Mouse (Mus musculus) Muller cell, postnatal 12 days (primary cell): Measurements from ENCODE around the gene Ammecr1.
A peak's percentile ranks its signal among the peaks of the same experiment; 100 is the strongest.

Source experiments
- DNase-seq: peaks from one replicate; pipeline ENCODE4 v3.0.0-alpha.2; 2015; ENCODE audit errors: inconsistent ontology term

Gene Ammecr1

DNA sequence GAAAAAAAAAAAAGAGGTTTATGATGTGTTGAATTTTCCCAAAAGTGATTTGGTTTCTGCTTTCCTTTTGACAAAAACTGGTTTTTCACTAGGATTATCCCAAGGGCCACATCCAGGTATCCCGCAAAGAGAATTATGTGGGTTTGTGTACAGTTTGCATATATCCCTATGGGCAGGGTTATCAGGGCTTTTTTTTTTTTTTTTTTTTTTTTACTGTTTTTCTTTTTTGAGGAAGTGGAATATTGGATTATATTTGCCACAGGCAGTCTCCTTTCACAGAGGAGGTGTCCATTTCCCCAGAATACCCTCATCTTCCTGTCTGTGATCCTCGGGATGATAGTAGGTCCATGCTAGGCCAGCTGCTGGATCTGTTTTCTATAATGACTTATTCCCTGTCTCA, 137.3 kb downstream of the Ammecr1 start:
- no peak for DNase-seq

GRCm38 (mm10) chrX:142828184-142828908, 138.2 kb downstream of the Ammecr1 start:
- DNase-seq: no peak

- no peak for DNase-seq
These were observed 138.9 kb downstream of the Ammecr1 start for GRCm38 (mm10) chrX:142827644-142828043.

- DNase-seq: no peak
These were observed 141.2 kb downstream of the Ammecr1 start for GRCm38 (mm10) chrX:142825309-142825708.

GRCm38 (mm10) chrX:142821846-142822245, 144.7 kb downstream of the Ammecr1 start:
- no peak for DNase-seq

GRCm38 (mm10) chrX:142821239-142821638, 145.3 kb downstream of the Ammecr1 start:
- DNase-seq: no peak

DNA sequence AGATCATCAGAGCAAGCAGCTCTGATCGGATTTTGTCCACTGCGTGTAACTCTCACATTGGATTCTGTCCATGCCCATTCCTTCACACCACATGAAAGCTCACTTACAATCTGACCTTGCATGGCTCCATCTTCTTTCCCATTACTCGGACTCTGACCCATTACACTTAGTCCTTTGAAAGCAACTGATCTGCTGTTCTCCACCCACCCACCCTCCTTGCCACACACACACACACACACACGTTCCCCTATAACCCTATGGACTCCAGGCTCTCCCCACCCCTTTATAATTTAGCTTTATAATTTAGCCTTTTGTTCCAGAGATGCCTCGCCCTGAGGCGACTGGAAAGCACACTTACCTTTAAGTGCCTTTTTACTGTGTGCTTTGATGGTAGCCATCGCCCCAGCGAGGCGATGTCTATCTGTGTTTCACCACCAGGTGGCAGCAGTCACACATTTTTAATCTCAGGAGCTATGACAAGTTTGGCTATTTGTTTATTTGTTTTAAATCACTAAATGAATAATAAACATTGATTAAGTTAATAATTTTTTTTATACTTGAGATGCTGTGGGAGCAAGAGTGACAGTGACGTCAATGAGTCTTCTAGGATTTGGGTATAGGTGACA, 148.4 kb downstream of the Ammecr1 start:
- no peak for DNase-seq

GRCm38 (mm10) chrX:142813146-142813545, 153.4 kb downstream of the Ammecr1 start:
- DNase-seq: no peak

- DNase-seq: no peak
These were observed 158.1 kb downstream of the Ammecr1 start for GRCm38 (mm10) chrX:142808411-142808810.

- DNase-seq: no peak
These were observed 159.9 kb downstream of the Ammecr1 start for GRCm38 (mm10) chrX:142806620-142807061.

DNA sequence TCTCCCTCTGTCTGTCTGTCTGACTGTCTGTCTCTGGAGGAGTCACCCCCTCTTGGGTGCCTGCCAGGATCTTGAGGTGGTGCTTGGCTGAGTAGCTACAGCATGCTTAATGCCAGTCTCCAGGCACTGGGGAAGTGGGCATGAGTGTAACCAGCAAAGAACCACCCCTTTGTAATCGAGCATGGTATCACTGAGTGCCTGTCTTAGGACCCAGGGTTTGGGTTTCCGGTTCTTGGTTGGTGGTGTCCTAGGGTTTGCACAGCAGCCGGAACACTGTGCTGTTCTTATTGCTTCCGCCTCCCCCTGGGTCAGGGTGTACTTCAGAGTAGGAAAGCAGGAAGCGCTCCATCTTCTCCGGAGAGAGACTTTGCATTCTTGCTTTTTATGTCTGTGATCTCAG, 160.4 kb downstream of the Ammecr1 start:
- DNase-seq: no peak

- DNase-seq: peak; percentile 81
These were observed 161.9 kb downstream of the Ammecr1 start for GRCm38 (mm10) chrX:142804596-142804995.
